Mouse (Mus musculus): ENCODE data around the gene Spic.

GRCm38 (mm10) chr10:88669719-88670118 is 15.1 kb downstream of the Spic start:
- TF ChIP-seq CTCF (IDR thresholded peaks at IDR 0.05) (peak; percentile 80), EP300 (IDR thresholded peaks at IDR 0.05; ENCODE audit: insufficient read depth, low read depth, low read length) (no peak)
